Mouse (Mus musculus): Measurements from ENCODE around the gene Lta. TPM values are rescaled to one million over a fixed set of nuclear protein-coding genes. Genes with fewer than 3 reads are reported as not detected.

Gene Lta
- polyA plus RNA-seq, 1 experiment from 2014 or later: 0.26 TPM

- 19% methylated on average over 12 of the region's 12 CpGs for WGBS
- Histone ChIP-seq H3K4me1 (ENCODE audit: insufficient read depth) (peaks cover 13% of the 10 kb centered on the region; the same call in 1 of the 2 replicates), H3K4me2 (peak overlapping the region; percentile 99), H3K27ac (ENCODE audit: low read depth) (no peak overlapping the region), H3K9me3 (ENCODE audit: low read depth, low read length) (no peaks in the 10 kb centered on the region), H3K27me3 (ENCODE audit: insufficient read depth, low read length) (no peaks in the 10 kb centered on the region), H3K9ac (peak overlapping the region; percentile 98), H3K4me3 (ENCODE audit: low read depth, low read length) (peak overlapping the region; percentile 100), H3K36me3 (ENCODE audit: insufficient read depth) (peaks cover 53% of the 10 kb centered on the region)
- ATAC-seq (ENCODE audit: insufficient read depth) (no peak), DNase-seq (peak; percentile 39)
- no peak for TF ChIP-seq CTCF (IDR thresholded peaks at IDR 0.05; ENCODE audit: low read depth)
Measured at GRCm38 (mm10) chr17:35162730-35163129, 42.4 kb downstream of the Lta start.

GRCm38 (mm10) chr17:35162121-35162520, 43.0 kb downstream of the Lta start:
- no peak for DNase-seq
- Histone ChIP-seq H3K9ac (peak overlapping the region; percentile 98), H3K27me3 (ENCODE audit: insufficient read depth, low read length) (no peaks in the 10 kb centered on the region), H3K27ac (ENCODE audit: low read depth) (no peak overlapping the region), H3K4me1 (ENCODE audit: insufficient read depth) (peaks cover 13% of the 10 kb centered on the region; the same call in 1 of the 2 replicates), H3K4me3 (ENCODE audit: low read depth, low read length) (peak overlapping the region; percentile 100), H3K9me3 (ENCODE audit: low read depth, low read length) (no peaks in the 10 kb centered on the region), H3K4me2 (peak overlapping the region; percentile 99), H3K36me3 (ENCODE audit: insufficient read depth) (peaks cover 59% of the 10 kb centered on the region)
- ATAC-seq (ENCODE audit: insufficient read depth): no peak
- TF ChIP-seq CTCF (IDR thresholded peaks at IDR 0.05; ENCODE audit: low read depth): no peak
- WGBS: 56% methylated on average over 14 of the region's 14 CpGs

GRCm38 (mm10) chr17:35161421-35161820, 43.7 kb downstream of the Lta start:
- WGBS: 83% methylated on average over 11 of the region's 11 CpGs
- peak overlapping the region; percentile 99; the same call in 1 of the 2 replicates for H3K4me2 ChIP-seq

GRCm38 (mm10) chr17:35159638-35160037, 45.5 kb downstream of the Lta start:
- Histone ChIP-seq H3K4me2 (no peak overlapping the region), H3K36me3 (ENCODE audit: insufficient read depth) (peaks cover 84% of the 10 kb centered on the region), H3K27me3 (ENCODE audit: insufficient read depth, low read length) (no peaks in the 10 kb centered on the region), H3K4me3 (ENCODE audit: low read depth, low read length) (no peak overlapping the region), H3K9ac (no peak overlapping the region), H3K27ac (ENCODE audit: low read depth) (no peak overlapping the region), H3K9me3 (ENCODE audit: low read depth, low read length) (no peaks in the 10 kb centered on the region), H3K4me1 (ENCODE audit: insufficient read depth) (peaks cover 6% of the 10 kb centered on the region; the same call in 1 of the 2 replicates)
- WGBS: 83% methylated on average over 7 of the region's 7 CpGs
- DNase-seq: no peak
- no peak for TF ChIP-seq CTCF (IDR thresholded peaks at IDR 0.05; ENCODE audit: low read depth)
- ATAC-seq (ENCODE audit: insufficient read depth): no peak

More at GRCm38 (mm10) chr17:35161421-35161820, 43.7 kb downstream of the Lta start:
- peaks cover 13% of the 10 kb centered on the region; the same call in 1 of the 2 replicates for H3K4me1 ChIP-seq (ENCODE audit: insufficient read depth)
- DNase-seq: no peak
- H3K27ac ChIP-seq (ENCODE audit: low read depth): no peak overlapping the region
- H3K9ac ChIP-seq: no peak overlapping the region
- ATAC-seq (ENCODE audit: insufficient read depth): no peak
- no peaks in the 10 kb centered on the region for H3K9me3 ChIP-seq (ENCODE audit: low read depth, low read length)
- H3K4me3 ChIP-seq (ENCODE audit: low read depth, low read length): no peak overlapping the region
- H3K27me3 ChIP-seq (ENCODE audit: insufficient read depth, low read length): no peaks in the 10 kb centered on the region
- TF ChIP-seq CTCF (IDR thresholded peaks at IDR 0.05; ENCODE audit: low read depth): no peak
- peaks cover 66% of the 10 kb centered on the region for H3K36me3 ChIP-seq (ENCODE audit: insufficient read depth)

- Histone ChIP-seq H3K9me3 (ENCODE audit: low read depth, low read length) (no peaks in the 10 kb centered on the region), H3K9ac (no peak overlapping the region), H3K27ac (ENCODE audit: low read depth) (no peak overlapping the region), H3K27me3 (ENCODE audit: insufficient read depth, low read length) (no peaks in the 10 kb centered on the region), H3K4me2 (no peak overlapping the region), H3K4me3 (ENCODE audit: low read depth, low read length) (no peak overlapping the region), H3K36me3 (ENCODE audit: insufficient read depth) (peaks cover 90% of the 10 kb centered on the region), H3K4me1 (ENCODE audit: insufficient read depth) (peaks cover 6% of the 10 kb centered on the region; the same call in 1 of the 2 replicates)
- ATAC-seq (ENCODE audit: insufficient read depth): no peak
- TF ChIP-seq CTCF (IDR thresholded peaks at IDR 0.05; ENCODE audit: low read depth): no peak
- 92% methylated on average over 16 of the region's 16 CpGs for WGBS
- no peak for DNase-seq
Measured at GRCm38 (mm10) chr17:35158850-35159593, 46.1 kb downstream of the Lta start.

GRCm38 (mm10) chr17:35157661-35158175, 47.4 kb downstream of the Lta start:
- ATAC-seq (ENCODE audit: insufficient read depth): no peak
- Histone ChIP-seq H3K36me3 (ENCODE audit: insufficient read depth) (peaks cover 100% of the 10 kb centered on the region), H3K27me3 (ENCODE audit: insufficient read depth, low read length) (no peaks in the 10 kb centered on the region), H3K27ac (ENCODE audit: low read depth) (no peak overlapping the region), H3K4me3 (ENCODE audit: low read depth, low read length) (no peak overlapping the region), H3K4me1 (ENCODE audit: insufficient read depth) (peaks cover 4% of the 10 kb centered on the region; the same call in 1 of the 2 replicates), H3K4me2 (no peak overlapping the region), H3K9ac (no peak overlapping the region), H3K9me3 (ENCODE audit: low read depth, low read length) (no peaks in the 10 kb centered on the region)
- DNase-seq: no peak
- no peak for TF ChIP-seq CTCF (IDR thresholded peaks at IDR 0.05; ENCODE audit: low read depth)
- WGBS: 83% methylated on average over 8 of the region's 8 CpGs

GRCm38 (mm10) chr17:35157254-35157653, 47.9 kb downstream of the Lta start:
- Histone ChIP-seq H3K9me3 (ENCODE audit: low read depth, low read length) (no peaks in the 10 kb centered on the region), H3K27ac (ENCODE audit: low read depth) (no peak overlapping the region), H3K4me3 (ENCODE audit: low read depth, low read length) (no peak overlapping the region), H3K4me2 (no peak overlapping the region), H3K4me1 (ENCODE audit: insufficient read depth) (no peaks in the 10 kb centered on the region), H3K27me3 (ENCODE audit: insufficient read depth, low read length) (no peaks in the 10 kb centered on the region), H3K36me3 (ENCODE audit: insufficient read depth) (peaks cover 100% of the 10 kb centered on the region), H3K9ac (no peak overlapping the region)
- whole genome bisulfite sequencing: 91% methylated on average over 8 of the region's 8 CpGs
- no peak for ATAC-seq (ENCODE audit: insufficient read depth)
- DNase-seq: no peak
- no peak for TF ChIP-seq CTCF (IDR thresholded peaks at IDR 0.05; ENCODE audit: low read depth)
